Mouse (Mus musculus): ENCODE results near the gene Ppp1r35. TPM values are rescaled to one million over a fixed set of nuclear protein-coding genes. Genes with fewer than 3 reads are reported as not detected.
A peak's percentile ranks its signal among the peaks of the same experiment; 100 is the strongest.

Ppp1r35 gene
- polyA plus RNA-seq, 1 experiment from 2014 or later, result 33.2 TPM

DNA sequence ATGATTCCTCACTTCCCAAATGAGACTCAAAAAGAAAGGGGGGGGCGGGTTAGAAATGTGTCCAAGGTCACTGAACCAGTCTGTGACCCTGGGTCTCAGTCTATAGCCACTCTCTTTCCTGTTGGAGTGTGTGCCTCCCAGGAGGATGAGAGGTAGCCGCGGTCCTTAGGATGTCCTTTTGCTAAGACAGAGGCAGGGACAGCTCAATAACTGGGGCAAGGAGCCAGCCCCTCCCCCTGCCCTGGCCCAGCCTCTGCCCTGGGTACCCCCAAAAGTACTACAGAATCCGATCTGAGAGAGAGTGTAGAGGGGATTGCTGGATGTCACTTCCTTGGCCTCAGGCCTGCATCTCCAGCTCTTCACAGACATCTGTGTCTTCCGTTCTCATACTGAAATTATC lies 23.2 kb upstream of the Ppp1r35 start:
- no peak for ATAC-seq (replicated peaks; ENCODE audit: low FRiP score)
- H3K4me1 ChIP-seq, result 0 out of 2 replicates have a peak, but pooled peaks cover 14% of the 10 kb centered on the region
- H3K27me3 ChIP-seq, result no peaks in the 10 kb centered on the region
- H3K4me2 ChIP-seq, result no peak overlapping the region
- no peak overlapping the region for H3K9ac ChIP-seq
- WGBS, result 82% methylated on average over 5 of the region's 5 CpGs
- no peaks in the 10 kb centered on the region for H3K9me3 ChIP-seq (replicated peaks)
- peaks cover 87% of the 10 kb centered on the region for H3K36me3 ChIP-seq
- no peak overlapping the region for H3K4me3 ChIP-seq (replicated peaks)
- H3K27ac ChIP-seq, result no peak overlapping the region

- Histone ChIP-seq H3K27ac (no peak overlapping the region), H3K4me3 (replicated peaks) (no peak overlapping the region), H3K4me1 (0 out of 2 replicates have a peak, but pooled peaks cover 14% of the 10 kb centered on the region), H3K4me2 (no peak overlapping the region), H3K9me3 (replicated peaks) (no peaks in the 10 kb centered on the region), H3K36me3 (peaks cover 80% of the 10 kb centered on the region), H3K27me3 (no peaks in the 10 kb centered on the region), H3K9ac (no peak overlapping the region)
- WGBS, result 60% methylated on average over 3 of the region's 3 CpGs
- ATAC-seq (replicated peaks; ENCODE audit: low FRiP score), result no peak
Measured at GRCm38 (mm10) chr5:137756106-137756505, 22.5 kb upstream of the Ppp1r35 start.

DNA sequence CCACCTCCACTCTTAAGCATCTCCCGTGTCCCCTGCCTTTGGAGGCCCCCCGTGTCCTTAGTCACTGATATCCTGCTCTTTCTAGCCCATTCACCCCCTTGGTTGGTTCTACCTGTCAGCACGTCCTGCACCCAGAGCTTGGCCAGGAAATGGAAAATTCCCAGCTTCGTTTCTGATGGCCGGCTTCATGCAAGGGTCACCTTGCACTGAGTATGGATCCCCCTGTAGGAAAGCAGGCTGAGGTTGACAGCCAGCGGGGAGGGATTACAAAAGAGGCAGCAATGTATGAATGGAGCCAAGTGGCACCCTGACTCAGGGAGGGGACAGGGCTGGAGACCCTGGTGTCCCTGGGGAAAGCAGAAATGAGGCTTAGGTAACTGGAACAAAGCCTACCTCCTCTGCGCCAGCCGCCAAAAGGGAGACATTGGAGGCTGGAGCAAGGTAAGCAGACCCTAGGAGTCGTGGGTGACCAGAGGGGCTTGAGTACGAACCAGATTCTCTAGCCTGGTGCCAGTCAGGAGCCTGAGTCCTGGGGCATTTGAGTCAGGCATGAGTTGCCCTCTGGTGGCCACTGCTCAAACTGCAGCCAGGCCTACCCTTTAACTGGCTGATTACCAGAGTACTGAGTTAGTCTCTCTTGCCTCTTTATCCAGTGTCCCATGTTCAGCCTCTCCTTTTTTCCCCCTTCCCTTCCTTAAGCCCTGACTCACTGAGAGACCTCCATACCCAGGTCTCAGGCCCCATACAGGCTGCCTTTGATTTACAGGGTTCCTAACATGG lies 21.6 kb upstream of the Ppp1r35 start:
- no peaks in the 10 kb centered on the region for H3K9me3 ChIP-seq (replicated peaks)
- 0 out of 2 replicates have a peak overlapping the region, but pooled peaks have one; percentile 10 for H3K9ac ChIP-seq
- no peak overlapping the region for H3K4me2 ChIP-seq
- peaks cover 70% of the 10 kb centered on the region for H3K36me3 ChIP-seq
- H3K4me1 ChIP-seq, result 0 out of 2 replicates have a peak, but pooled peaks cover 11% of the 10 kb centered on the region
- H3K4me3 ChIP-seq (replicated peaks), result no peak overlapping the region
- H3K27me3 ChIP-seq, result no peaks in the 10 kb centered on the region
- WGBS, result 49% methylated on average over 10 of the region's 10 CpGs
- 0 out of 2 replicates have a peak, but pooled peaks have one; percentile 50 for ATAC-seq (replicated peaks; ENCODE audit: low FRiP score)
- H3K27ac ChIP-seq, result 0 out of 2 replicates have a peak overlapping the region, but pooled peaks have one; percentile 22

- H3K9me3 ChIP-seq (replicated peaks), result no peaks in the 10 kb centered on the region
- H3K36me3 ChIP-seq, result peaks cover 62% of the 10 kb centered on the region
- no peak overlapping the region for H3K4me3 ChIP-seq (replicated peaks)
- no peak overlapping the region for H3K27ac ChIP-seq
- WGBS, result 79% methylated on average over 6 of the region's 6 CpGs
- H3K9ac ChIP-seq, result no peak overlapping the region
- H3K4me2 ChIP-seq, result no peak overlapping the region
- ATAC-seq (replicated peaks; ENCODE audit: low FRiP score), result no peak
- H3K27me3 ChIP-seq, result no peaks in the 10 kb centered on the region
- 0 out of 2 replicates have a peak, but pooled peaks cover 11% of the 10 kb centered on the region for H3K4me1 ChIP-seq
Measured at GRCm38 (mm10) chr5:137757887-137758286, 20.8 kb upstream of the Ppp1r35 start.

- WGBS, result 91% methylated on average over 19 of the region's 19 CpGs
- H3K9me3 ChIP-seq (replicated peaks), result no peaks in the 10 kb centered on the region
- no peaks in the 10 kb centered on the region for H3K27me3 ChIP-seq
- 0 out of 2 replicates have a peak, but pooled peaks cover 11% of the 10 kb centered on the region for H3K4me1 ChIP-seq
- H3K36me3 ChIP-seq, result peaks cover 52% of the 10 kb centered on the region
- no peak overlapping the region for H3K9ac ChIP-seq
- H3K27ac ChIP-seq, result no peak overlapping the region
- no peak overlapping the region for H3K4me2 ChIP-seq
- no peak overlapping the region for H3K4me3 ChIP-seq (replicated peaks)
- ATAC-seq (replicated peaks; ENCODE audit: low FRiP score), result no peak
Measured at GRCm38 (mm10) chr5:137758921-137759534, 19.6 kb upstream of the Ppp1r35 start.

GRCm38 (mm10) chr5:137759971-137760412 lies 18.7 kb upstream of the Ppp1r35 start:
- H3K4me2 ChIP-seq, result no peak overlapping the region
- H3K4me3 ChIP-seq (replicated peaks), result no peak overlapping the region
- WGBS, result 38% methylated on average over 4 of the region's 4 CpGs
- H3K9me3 ChIP-seq (replicated peaks), result no peaks in the 10 kb centered on the region
- 0 out of 2 replicates have a peak, but pooled peaks cover 11% of the 10 kb centered on the region for H3K4me1 ChIP-seq
- H3K36me3 ChIP-seq, result peaks cover 48% of the 10 kb centered on the region
- peak; percentile 41; the same call in 1 of the 2 replicates for ATAC-seq (replicated peaks; ENCODE audit: low FRiP score)
- no peak overlapping the region for H3K9ac ChIP-seq
- H3K27me3 ChIP-seq, result no peaks in the 10 kb centered on the region
- H3K27ac ChIP-seq, result no peak overlapping the region

DNA sequence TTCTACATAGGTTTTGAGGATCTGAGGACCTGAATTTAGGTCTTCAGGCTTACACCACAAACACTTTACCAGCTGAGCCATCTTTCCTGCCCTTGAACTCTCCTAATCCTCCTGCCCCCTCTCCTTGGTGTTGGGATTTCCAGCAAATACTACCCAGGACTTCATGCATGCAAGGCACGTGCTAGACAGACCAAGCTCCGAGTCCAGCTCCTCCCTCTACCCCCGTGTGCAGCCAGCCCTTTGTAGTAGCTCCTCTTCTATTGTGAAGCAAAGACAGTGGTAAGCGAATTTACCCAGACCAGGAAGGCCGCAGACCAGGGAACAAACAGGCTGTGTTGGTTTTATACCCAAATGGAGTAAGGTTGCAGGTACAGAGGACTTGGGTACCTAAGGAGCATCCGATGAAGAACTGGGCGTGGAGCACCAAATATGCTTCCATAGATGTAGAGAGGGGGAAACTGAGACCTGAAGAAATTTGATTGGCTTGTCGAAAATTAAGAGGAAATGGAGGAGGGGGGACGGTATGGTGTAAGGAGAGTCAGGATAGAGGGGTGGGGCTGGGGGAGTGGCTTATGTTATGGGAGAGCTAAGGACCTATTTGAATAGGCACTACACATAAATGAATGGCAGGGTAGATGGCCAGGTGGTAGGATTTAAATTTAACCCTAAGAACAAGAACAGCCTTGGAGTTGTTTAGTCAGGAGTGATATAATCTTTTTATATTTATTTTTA lies 13.9 kb upstream of the Ppp1r35 start:
- no peaks in the 10 kb centered on the region for H3K27me3 ChIP-seq
- no peak overlapping the region for H3K4me2 ChIP-seq
- H3K9me3 ChIP-seq (replicated peaks), result no peaks in the 10 kb centered on the region
- no peak overlapping the region for H3K9ac ChIP-seq
- H3K27ac ChIP-seq, result no peak overlapping the region
- H3K4me3 ChIP-seq (replicated peaks), result no peak overlapping the region
- WGBS, result 61% methylated on average over 9 of the region's 9 CpGs
- no peak for ATAC-seq (replicated peaks; ENCODE audit: low FRiP score)
- no peaks in the 10 kb centered on the region for H3K4me1 ChIP-seq
- peaks cover 3% of the 10 kb centered on the region; the same call in 1 of the 2 replicates for H3K36me3 ChIP-seq

GRCm38 (mm10) chr5:137766270-137766669 lies 12.4 kb upstream of the Ppp1r35 start:
- no peaks in the 10 kb centered on the region for H3K27me3 ChIP-seq
- 64% methylated on average over 3 of the region's 3 CpGs for WGBS

DNA sequence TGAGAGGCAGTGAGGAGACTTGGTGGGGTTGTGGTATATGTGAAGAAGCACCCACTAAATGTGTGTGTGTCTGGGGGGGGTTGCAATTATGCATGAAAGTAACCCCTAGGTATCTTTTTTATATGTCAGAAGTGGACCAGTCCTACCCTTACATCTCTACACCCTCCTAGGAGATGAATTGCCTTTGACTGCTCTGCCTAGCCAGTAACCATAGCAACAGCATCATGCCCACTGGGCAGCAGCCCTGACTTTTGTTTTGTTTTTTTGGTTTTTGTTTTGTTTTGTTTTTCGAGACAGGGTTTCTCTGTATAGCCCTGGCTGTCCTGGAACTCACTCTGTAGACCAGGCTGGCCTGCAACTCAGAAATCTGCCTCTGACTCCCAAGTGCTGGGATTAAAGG lies 10.2 kb upstream of the Ppp1r35 start:
- no peak for ATAC-seq (replicated peaks; ENCODE audit: low FRiP score)
- no peaks in the 10 kb centered on the region for H3K9me3 ChIP-seq (replicated peaks)
- H3K27ac ChIP-seq, result no peak overlapping the region
- H3K27me3 ChIP-seq, result no peaks in the 10 kb centered on the region
- no peaks in the 10 kb centered on the region for H3K4me1 ChIP-seq
- no peak overlapping the region for H3K4me2 ChIP-seq
- H3K36me3 ChIP-seq, result no peaks in the 10 kb centered on the region
- H3K9ac ChIP-seq, result no peak overlapping the region
- no peak overlapping the region for H3K4me3 ChIP-seq (replicated peaks)
- 76% methylated on average over 1 of the region's 1 CpGs for WGBS

More at GRCm38 (mm10) chr5:137766270-137766669, 12.4 kb upstream of the Ppp1r35 start:
- no peak overlapping the region for H3K9ac ChIP-seq
- no peak overlapping the region for H3K27ac ChIP-seq
- no peaks in the 10 kb centered on the region for H3K36me3 ChIP-seq
- no peaks in the 10 kb centered on the region for H3K4me1 ChIP-seq
- no peak for ATAC-seq (replicated peaks; ENCODE audit: low FRiP score)
- no peak overlapping the region for H3K4me3 ChIP-seq (replicated peaks)
- no peak overlapping the region for H3K4me2 ChIP-seq
- no peaks in the 10 kb centered on the region for H3K9me3 ChIP-seq (replicated peaks)

- no peaks in the 10 kb centered on the region for H3K9me3 ChIP-seq (replicated peaks)
- H3K4me2 ChIP-seq, result no peak overlapping the region
- no peaks in the 10 kb centered on the region for H3K36me3 ChIP-seq
- H3K4me3 ChIP-seq (replicated peaks), result no peak overlapping the region
- WGBS, result 52% methylated on average over 2 of the region's 2 CpGs
- H3K27ac ChIP-seq, result no peak overlapping the region
- H3K9ac ChIP-seq, result no peak overlapping the region
- H3K27me3 ChIP-seq, result no peaks in the 10 kb centered on the region
- 0 out of 2 replicates have a peak, but pooled peaks have one; percentile 70 for ATAC-seq (replicated peaks; ENCODE audit: low FRiP score)
- H3K4me1 ChIP-seq, result no peaks in the 10 kb centered on the region
Measured at GRCm38 (mm10) chr5:137770709-137771108, 7.9 kb upstream of the Ppp1r35 start.

- peaks cover 17% of the 10 kb centered on the region for H3K4me1 ChIP-seq
- no peaks in the 10 kb centered on the region for H3K36me3 ChIP-seq
- no peaks in the 10 kb centered on the region for H3K27me3 ChIP-seq
- ATAC-seq (replicated peaks; ENCODE audit: low FRiP score), result no peak
- H3K4me2 ChIP-seq, result no peak overlapping the region
- no peak overlapping the region for H3K27ac ChIP-seq
- H3K9ac ChIP-seq, result no peak overlapping the region
- no peaks in the 10 kb centered on the region for H3K9me3 ChIP-seq (replicated peaks)
- no peak overlapping the region for H3K4me3 ChIP-seq (replicated peaks)
Measured at GRCm38 (mm10) chr5:137772755-137773154, 5.9 kb upstream of the Ppp1r35 start.

Measured in kidney, embryonic 15.5 days (tissue).